Mouse (Mus musculus): Measurements from ENCODE around the gene Ttll13. TPM values are rescaled to one million over a fixed set of nuclear protein-coding genes. Genes with fewer than 3 reads are reported as not detected.

The Ttll13 gene
- polyA plus RNA-seq, 1 experiment = 1.2 TPM

- TF ChIP-seq POLR2A (IDR thresholded peaks at IDR 0.05; ENCODE audit: insufficient read depth, low read length) (no peak), EP300 (IDR thresholded peaks at IDR 0.05; ENCODE audit: insufficient read depth, low read depth, low read length) (no peak), CTCF (IDR thresholded peaks at IDR 0.05; ENCODE audit: low read depth, low read length) (no peak)
- H3K9ac ChIP-seq (ENCODE audit: low read depth, poor library complexity, severe bottlenecking) = no peak overlapping the region
- H3K4me1 ChIP-seq (ENCODE audit: control insufficient read depth, insufficient read depth, low read length) = peaks cover 14% of the 10 kb centered on the region
- H3K27ac ChIP-seq (ENCODE audit: insufficient read depth, low read length) = no peak overlapping the region
- H3K4me3 ChIP-seq (ENCODE audit: low read depth, low read length) = no peak overlapping the region
- no peaks in the 10 kb centered on the region for H3K9me3 ChIP-seq (replicated peaks; ENCODE audit: control insufficient read depth, insufficient read depth, low read length, poor library complexity, severe bottlenecking)
- H3K36me3 ChIP-seq (ENCODE audit: control insufficient read depth, insufficient read depth, low read length, poor library complexity, severe bottlenecking) = peaks cover 13% of the 10 kb centered on the region; the same call in 1 of the 2 replicates
- H3K27me3 ChIP-seq (ENCODE audit: control insufficient read depth, insufficient read depth, low read length, poor library complexity, severe bottlenecking) = no peaks in the 10 kb centered on the region
These were observed 42.5 kb upstream of the Ttll13 start for GRCm38 (mm10) chr7:80203638-80204096.

- H3K27me3 ChIP-seq (ENCODE audit: control insufficient read depth, insufficient read depth, low read length, poor library complexity, severe bottlenecking) = no peaks in the 10 kb centered on the region
- no peak overlapping the region for H3K9ac ChIP-seq (ENCODE audit: low read depth, poor library complexity, severe bottlenecking)
- TF ChIP-seq CTCF (IDR thresholded peaks at IDR 0.05; ENCODE audit: low read depth, low read length) (no peak), EP300 (IDR thresholded peaks at IDR 0.05; ENCODE audit: insufficient read depth, low read depth, low read length) (no peak), POLR2A (IDR thresholded peaks at IDR 0.05; ENCODE audit: insufficient read depth, low read length) (no peak)
- H3K9me3 ChIP-seq (replicated peaks; ENCODE audit: control insufficient read depth, insufficient read depth, low read length, poor library complexity, severe bottlenecking) = no peaks in the 10 kb centered on the region
- no peak overlapping the region for H3K4me3 ChIP-seq (ENCODE audit: low read depth, low read length)
- H3K27ac ChIP-seq (ENCODE audit: insufficient read depth, low read length) = no peak overlapping the region
- peaks cover 13% of the 10 kb centered on the region; the same call in 1 of the 2 replicates for H3K36me3 ChIP-seq (ENCODE audit: control insufficient read depth, insufficient read depth, low read length, poor library complexity, severe bottlenecking)
- H3K4me1 ChIP-seq (ENCODE audit: control insufficient read depth, insufficient read depth, low read length) = peaks cover 14% of the 10 kb centered on the region
These were observed 41.8 kb upstream of the Ttll13 start for GRCm38 (mm10) chr7:80204362-80204761.

- H3K4me1 ChIP-seq (ENCODE audit: control insufficient read depth, insufficient read depth, low read length) = peaks cover 14% of the 10 kb centered on the region
- H3K27ac ChIP-seq (ENCODE audit: insufficient read depth, low read length) = no peak overlapping the region
- H3K4me3 ChIP-seq (ENCODE audit: low read depth, low read length) = no peak overlapping the region
- H3K9ac ChIP-seq (ENCODE audit: low read depth, poor library complexity, severe bottlenecking) = no peak overlapping the region
- H3K36me3 ChIP-seq (ENCODE audit: control insufficient read depth, insufficient read depth, low read length, poor library complexity, severe bottlenecking) = peaks cover 13% of the 10 kb centered on the region; the same call in 1 of the 2 replicates
- no peak for TF ChIP-seq CTCF (IDR thresholded peaks at IDR 0.05; ENCODE audit: low read depth, low read length)
- TF ChIP-seq EP300 (IDR thresholded peaks at IDR 0.05; ENCODE audit: insufficient read depth, low read depth, low read length) = no peak
- no peak for TF ChIP-seq POLR2A (IDR thresholded peaks at IDR 0.05; ENCODE audit: insufficient read depth, low read length)
- H3K9me3 ChIP-seq (replicated peaks; ENCODE audit: control insufficient read depth, insufficient read depth, low read length, poor library complexity, severe bottlenecking) = no peaks in the 10 kb centered on the region
- no peaks in the 10 kb centered on the region for H3K27me3 ChIP-seq (ENCODE audit: control insufficient read depth, insufficient read depth, low read length, poor library complexity, severe bottlenecking)
These were observed 41.2 kb upstream of the Ttll13 start for GRCm38 (mm10) chr7:80204961-80205360.

- no peak for TF ChIP-seq CTCF (IDR thresholded peaks at IDR 0.05; ENCODE audit: low read depth, low read length)
- TF ChIP-seq EP300 (IDR thresholded peaks at IDR 0.05; ENCODE audit: insufficient read depth, low read depth, low read length) = no peak
- no peak for TF ChIP-seq POLR2A (IDR thresholded peaks at IDR 0.05; ENCODE audit: insufficient read depth, low read length)
- no peaks in the 10 kb centered on the region for H3K9me3 ChIP-seq (replicated peaks; ENCODE audit: control insufficient read depth, insufficient read depth, low read length, poor library complexity, severe bottlenecking)
- peaks cover 10% of the 10 kb centered on the region for H3K4me1 ChIP-seq (ENCODE audit: control insufficient read depth, insufficient read depth, low read length)
- H3K4me3 ChIP-seq (ENCODE audit: low read depth, low read length) = no peak overlapping the region
- no peaks in the 10 kb centered on the region for H3K27me3 ChIP-seq (ENCODE audit: control insufficient read depth, insufficient read depth, low read length, poor library complexity, severe bottlenecking)
- H3K36me3 ChIP-seq (ENCODE audit: control insufficient read depth, insufficient read depth, low read length, poor library complexity, severe bottlenecking) = peaks cover 13% of the 10 kb centered on the region; the same call in 1 of the 2 replicates
- H3K27ac ChIP-seq (ENCODE audit: insufficient read depth, low read length) = no peak overlapping the region
- no peak overlapping the region for H3K9ac ChIP-seq (ENCODE audit: low read depth, poor library complexity, severe bottlenecking)
These were observed 40.2 kb upstream of the Ttll13 start for GRCm38 (mm10) chr7:80205705-80206589.

- H3K4me3 ChIP-seq (ENCODE audit: low read depth, low read length) = no peak overlapping the region; the same call in 1 of the 2 replicates
- peaks cover 9% of the 10 kb centered on the region for H3K4me1 ChIP-seq (ENCODE audit: control insufficient read depth, insufficient read depth, low read length)
- TF ChIP-seq CTCF (IDR thresholded peaks at IDR 0.05; ENCODE audit: low read depth, low read length) (no peak), POLR2A (IDR thresholded peaks at IDR 0.05; ENCODE audit: insufficient read depth, low read length) (no peak), EP300 (IDR thresholded peaks at IDR 0.05; ENCODE audit: insufficient read depth, low read depth, low read length) (peak; percentile 63; the same call in 1 of the 2 replicates)
- H3K27ac ChIP-seq (ENCODE audit: insufficient read depth, low read length) = peak overlapping the region; percentile 64
- no peaks in the 10 kb centered on the region for H3K27me3 ChIP-seq (ENCODE audit: control insufficient read depth, insufficient read depth, low read length, poor library complexity, severe bottlenecking)
- no peaks in the 10 kb centered on the region for H3K9me3 ChIP-seq (replicated peaks; ENCODE audit: control insufficient read depth, insufficient read depth, low read length, poor library complexity, severe bottlenecking)
- H3K36me3 ChIP-seq (ENCODE audit: control insufficient read depth, insufficient read depth, low read length, poor library complexity, severe bottlenecking) = 0 out of 2 replicates have a peak, but pooled peaks cover 4% of the 10 kb centered on the region
- H3K9ac ChIP-seq (ENCODE audit: low read depth, poor library complexity, severe bottlenecking) = no peak overlapping the region
These were observed 38.9 kb upstream of the Ttll13 start for GRCm38 (mm10) chr7:80207314-80207731.

Data from ES-Bruce4 (cell line).